Mouse (Mus musculus): ENCODE measurements at regions not wholly inside any gene's neighbourhood (a gene's known extent, or its start where the extent isn't known, plus 50 kb on each side); places are given as distances from the start of the nearest gene placed in this dataset.
A peak's percentile ranks its signal among the peaks of the same experiment; 100 is the strongest.
"Not testable (repeated sequence)": the region's sequence is repeated elsewhere in the genome, so short reads cannot be mapped to it uniquely, and the experiment has no call there.

DNA sequence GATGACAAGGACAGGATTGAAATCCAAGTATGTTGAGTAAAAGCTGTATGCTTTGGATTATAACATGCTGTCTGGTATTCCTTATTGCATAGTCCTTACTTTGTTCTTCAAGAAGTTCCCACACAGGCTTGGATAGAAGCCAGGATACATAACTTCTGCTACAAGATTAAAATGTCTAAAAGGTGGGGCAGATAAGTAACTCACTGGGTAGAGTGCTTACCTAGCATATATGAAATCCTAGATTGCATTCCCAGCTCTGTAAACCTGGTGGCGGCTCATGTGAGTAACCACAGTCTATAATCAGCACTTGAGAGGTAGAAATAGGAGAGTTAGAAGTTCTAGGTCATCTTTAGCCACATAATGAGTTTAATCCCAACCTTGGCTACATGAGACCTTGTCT lies 126.0 kb upstream of the Try4 start:
- Histone ChIP-seq H3K9me3 (replicated peaks) (no peaks in the 10 kb centered on the region), H3K4me3 (replicated peaks) (no peak overlapping the region), H3K4me1 (no peaks in the 10 kb centered on the region), H3K27me3 (no peaks in the 10 kb centered on the region), H3K4me2 (no peak overlapping the region), H3K9ac (no peak overlapping the region), H3K36me3 (no peaks in the 10 kb centered on the region), H3K27ac (no peak overlapping the region)
- 84% methylated on average over 1 of the region's 1 CpGs for WGBS
- no peak for ATAC-seq (replicated peaks; ENCODE audit: low FRiP score)

DNA sequence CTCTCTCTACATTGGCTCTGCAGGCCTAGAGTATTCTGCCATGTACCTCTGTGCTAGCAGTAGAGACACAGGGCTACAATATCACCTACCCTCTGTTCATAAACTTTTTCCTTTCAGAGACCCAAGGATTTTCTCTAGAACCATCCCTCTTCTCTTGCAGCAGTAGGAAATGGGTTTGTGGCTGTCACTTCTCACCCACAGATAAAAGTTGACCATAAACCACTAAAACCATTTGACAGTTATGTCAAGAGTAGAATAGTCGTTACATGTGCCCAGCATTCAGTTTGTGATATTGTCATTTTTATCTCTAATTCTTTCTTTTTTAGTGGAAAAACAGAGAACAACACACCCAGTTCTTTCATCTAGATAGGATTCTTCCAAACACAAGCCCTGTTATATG lies 128.2 kb upstream of the 2210010C04Rik start:
- 61% methylated on average over 1 of the region's 1 CpGs for WGBS
- H3K27me3 ChIP-seq: no peaks in the 10 kb centered on the region
- ATAC-seq (replicated peaks; ENCODE audit: low FRiP score): no peak
- no peak overlapping the region for H3K27ac ChIP-seq
- no peak overlapping the region for H3K4me3 ChIP-seq (replicated peaks)
- H3K36me3 ChIP-seq: no peaks in the 10 kb centered on the region
- H3K4me2 ChIP-seq: no peak overlapping the region
- no peaks in the 10 kb centered on the region for H3K9me3 ChIP-seq (replicated peaks)
- H3K9ac ChIP-seq: no peak overlapping the region
- H3K4me1 ChIP-seq: no peaks in the 10 kb centered on the region

DNA sequence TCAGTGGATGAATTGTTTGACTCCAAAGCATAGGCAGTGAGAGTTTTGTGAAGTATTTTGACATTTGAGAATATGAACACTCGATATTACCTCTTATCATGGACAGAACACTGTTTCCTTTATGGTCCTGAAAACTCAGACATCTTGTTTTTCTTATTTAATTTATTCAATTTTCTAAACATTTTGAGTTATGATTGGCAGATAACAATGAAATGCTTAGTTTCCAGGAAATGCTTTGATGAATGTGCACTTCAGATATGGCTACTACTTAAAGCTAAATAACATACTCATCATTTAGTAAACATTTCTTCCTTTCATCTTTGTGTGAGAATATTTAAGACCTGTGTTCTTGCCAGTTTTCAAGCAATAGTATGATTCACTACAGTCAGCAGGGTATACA lies 126.4 kb upstream of the 2210010C04Rik start:
- Histone ChIP-seq H3K4me1 (no peaks in the 10 kb centered on the region), H3K27ac (no peak overlapping the region), H3K36me3 (no peaks in the 10 kb centered on the region), H3K9ac (no peak overlapping the region), H3K4me3 (replicated peaks) (no peak overlapping the region), H3K4me2 (no peak overlapping the region), H3K9me3 (replicated peaks) (no peaks in the 10 kb centered on the region), H3K27me3 (no peaks in the 10 kb centered on the region)
- WGBS: 57% methylated on average over 1 of the region's 1 CpGs
- no peak for ATAC-seq (replicated peaks; ENCODE audit: low FRiP score)

DNA sequence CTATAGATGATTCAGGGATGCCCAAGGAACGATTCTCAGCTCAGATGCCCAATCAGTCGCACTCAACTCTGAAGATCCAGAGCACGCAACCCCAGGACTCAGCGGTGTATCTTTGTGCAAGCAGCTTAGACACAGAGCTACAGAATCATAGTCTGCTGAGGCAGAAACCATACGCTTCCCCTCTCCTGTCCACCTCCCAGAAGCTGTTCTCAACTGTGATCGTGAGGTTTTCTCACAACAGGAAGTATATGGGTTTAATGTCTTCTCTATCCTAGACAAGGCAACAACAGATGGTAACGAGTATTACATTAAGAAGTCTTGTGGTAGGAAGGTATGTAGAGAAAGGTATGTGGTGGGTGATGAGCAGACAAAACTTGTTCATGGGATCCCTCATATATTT lies 116.8 kb upstream of the 2210010C04Rik start:
- H3K4me1 ChIP-seq: no peaks in the 10 kb centered on the region
- no peaks in the 10 kb centered on the region for H3K9me3 ChIP-seq (replicated peaks)

DNA sequence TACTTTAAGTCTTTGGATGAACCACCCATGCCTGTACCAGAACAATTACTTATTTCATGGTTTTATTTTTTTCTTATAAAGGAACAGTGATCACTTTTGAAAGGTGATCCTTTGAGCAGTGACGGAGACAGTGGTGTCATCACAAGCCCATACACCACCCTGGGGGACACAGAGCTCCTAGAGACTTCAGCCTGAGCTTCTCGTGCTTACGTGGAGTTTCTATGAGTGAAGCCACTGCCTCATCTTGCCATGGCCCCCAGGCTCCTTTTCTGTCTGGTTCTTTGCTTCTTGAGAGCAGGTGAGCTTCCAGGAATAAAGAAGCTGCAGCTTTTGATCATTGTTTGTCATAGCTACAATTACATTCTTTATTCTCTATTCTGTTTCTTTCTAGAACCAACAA lies 116.2 kb upstream of the 2210010C04Rik start:
- H3K27me3 ChIP-seq: no peaks in the 10 kb centered on the region
- no peak overlapping the region for H3K4me3 ChIP-seq (replicated peaks)
- WGBS: 82% methylated on average over 3 of the region's 3 CpGs

More for the DNA sequence above, 116.8 kb upstream of the 2210010C04Rik start:
- Histone ChIP-seq H3K9ac (no peak overlapping the region), H3K4me3 (replicated peaks) (no peak overlapping the region), H3K4me2 (no peak overlapping the region), H3K27me3 (no peaks in the 10 kb centered on the region), H3K36me3 (no peaks in the 10 kb centered on the region), H3K27ac (no peak overlapping the region)
- no peak for ATAC-seq (replicated peaks; ENCODE audit: low FRiP score)
- 89% methylated on average over 7 of the region's 7 CpGs for WGBS

DNA sequence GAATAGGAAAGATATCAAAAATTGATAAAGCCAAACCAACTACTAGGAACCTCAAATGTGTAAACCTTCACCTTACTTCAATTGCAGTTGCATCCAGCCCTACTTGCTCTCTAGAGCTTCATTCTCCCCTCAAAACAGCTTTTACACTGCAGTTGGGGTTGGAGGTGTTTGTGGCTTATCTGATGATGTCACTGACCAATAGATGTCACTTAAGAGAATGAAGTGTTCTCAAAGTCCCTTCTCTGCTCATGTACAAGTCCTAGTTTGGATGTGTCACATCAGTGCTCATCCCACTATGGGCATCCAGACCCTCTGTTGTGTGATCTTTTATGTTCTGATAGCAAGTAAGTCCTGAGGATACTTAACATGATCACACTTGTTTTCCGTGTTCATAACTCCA lies 105.6 kb upstream of the 2210010C04Rik start:
- Histone ChIP-seq H3K36me3 (no peaks in the 10 kb centered on the region), H3K9me3 (replicated peaks) (no peaks in the 10 kb centered on the region), H3K27ac (no peak overlapping the region), H3K9ac (no peak overlapping the region), H3K4me3 (replicated peaks) (no peak overlapping the region), H3K4me1 (no peaks in the 10 kb centered on the region), H3K27me3 (no peaks in the 10 kb centered on the region), H3K4me2 (no peak overlapping the region)
- 92% methylated on average over 1 of the region's 1 CpGs for WGBS
- no peak for ATAC-seq (replicated peaks; ENCODE audit: low FRiP score)

More for the DNA sequence above, 116.2 kb upstream of the 2210010C04Rik start:
- no peak for ATAC-seq (replicated peaks; ENCODE audit: low FRiP score)
- no peak overlapping the region for H3K9ac ChIP-seq
- no peak overlapping the region for H3K27ac ChIP-seq
- no peaks in the 10 kb centered on the region for H3K36me3 ChIP-seq
- H3K4me2 ChIP-seq: no peak overlapping the region
- H3K4me1 ChIP-seq: no peaks in the 10 kb centered on the region
- no peaks in the 10 kb centered on the region for H3K9me3 ChIP-seq (replicated peaks)

DNA sequence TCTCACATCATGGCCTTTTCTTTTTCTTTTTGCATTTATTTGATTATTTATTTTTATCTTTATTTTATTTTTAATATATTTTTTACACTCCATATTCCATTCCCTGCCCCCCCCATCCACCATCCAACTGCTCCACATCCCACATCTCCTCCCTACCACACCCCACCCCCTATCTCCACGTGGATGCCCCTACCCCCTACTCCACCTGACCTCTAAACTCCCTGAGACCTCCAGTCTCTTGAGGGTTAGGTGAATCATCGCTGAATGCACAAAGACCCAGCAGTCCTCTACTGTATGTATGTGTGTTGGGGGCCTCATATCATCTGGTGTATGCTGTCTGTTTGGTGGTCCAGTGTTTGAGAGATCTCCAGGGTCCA lies 102.1 kb upstream of the 2210010C04Rik start:
- not testable (repeated sequence) for H3K9ac ChIP-seq; H3K27me3 ChIP-seq; H3K9me3 ChIP-seq (replicated peaks); H3K36me3 ChIP-seq; H3K4me1 ChIP-seq; H3K4me2 ChIP-seq; H3K27ac ChIP-seq; ATAC-seq (replicated peaks; ENCODE audit: low FRiP score); H3K4me3 ChIP-seq (replicated peaks)
- 46% methylated on average over 2 of the region's 2 CpGs for WGBS

DNA sequence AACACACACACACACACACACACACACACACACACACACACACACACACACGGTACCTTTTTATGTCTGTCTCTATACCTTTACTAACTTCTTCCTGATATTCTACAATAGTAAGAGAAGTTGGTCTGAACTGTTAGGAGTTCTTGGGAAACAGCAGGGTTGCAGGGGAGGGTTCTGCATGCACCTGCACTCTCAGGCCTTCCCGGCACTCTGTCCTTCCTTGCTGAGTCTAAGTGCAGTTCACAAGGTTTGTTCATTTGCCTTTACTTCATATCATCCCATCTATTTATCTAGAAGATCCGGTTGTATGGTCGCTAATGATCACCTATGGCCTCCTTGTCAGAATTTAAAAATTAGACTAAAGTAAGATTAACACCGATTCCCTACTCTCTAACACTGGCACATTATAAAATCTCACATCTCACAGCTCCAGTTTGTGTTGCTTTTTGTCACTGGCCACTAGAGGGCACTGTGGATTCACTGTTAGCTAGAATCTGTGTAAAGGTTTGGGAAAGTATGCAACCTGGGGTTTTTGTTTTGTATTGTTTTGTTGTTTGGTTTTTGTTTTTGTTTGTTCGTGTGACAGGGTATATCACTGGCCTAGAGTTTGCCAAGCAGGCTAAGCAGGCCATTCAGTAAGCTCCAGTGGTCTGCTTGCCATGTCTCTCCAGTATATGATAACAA lies 101.5 kb upstream of the 2210010C04Rik start:
- Histone ChIP-seq H3K27ac (no peak overlapping the region), H3K4me3 (replicated peaks) (no peak overlapping the region), H3K36me3 (no peaks in the 10 kb centered on the region), H3K4me2 (no peak overlapping the region), H3K9ac (no peak overlapping the region), H3K4me1 (no peaks in the 10 kb centered on the region), H3K27me3 (no peaks in the 10 kb centered on the region), H3K9me3 (replicated peaks) (no peaks in the 10 kb centered on the region)
- ATAC-seq (replicated peaks; ENCODE audit: low FRiP score): 0 out of 2 replicates have a peak, but pooled peaks have one; percentile 52
- 25% methylated on average over 6 of the region's 6 CpGs for WGBS

DNA sequence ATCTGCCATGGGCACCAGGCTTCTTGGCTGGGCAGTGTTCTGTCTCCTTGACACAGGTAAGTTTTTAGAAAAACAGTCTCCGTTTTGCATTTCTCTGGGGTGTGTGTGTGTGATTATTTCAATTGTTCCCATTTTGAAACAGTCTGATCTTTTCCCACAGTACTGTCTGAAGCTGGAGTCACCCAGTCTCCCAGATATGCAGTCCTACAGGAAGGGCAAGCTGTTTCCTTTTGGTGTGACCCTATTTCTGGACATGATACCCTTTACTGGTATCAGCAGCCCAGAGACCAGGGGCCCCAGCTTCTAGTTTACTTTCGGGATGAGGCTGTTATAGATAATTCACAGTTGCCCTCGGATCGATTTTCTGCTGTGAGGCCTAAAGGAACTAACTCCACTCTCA lies 99.9 kb upstream of the 2210010C04Rik start:
- Histone ChIP-seq H3K4me3 (replicated peaks) (no peak overlapping the region), H3K9me3 (replicated peaks) (no peaks in the 10 kb centered on the region), H3K9ac (no peak overlapping the region), H3K27me3 (no peaks in the 10 kb centered on the region), H3K4me1 (no peaks in the 10 kb centered on the region), H3K27ac (no peak overlapping the region), H3K36me3 (no peaks in the 10 kb centered on the region), H3K4me2 (no peak overlapping the region)
- ATAC-seq (replicated peaks; ENCODE audit: low FRiP score): no peak
- 65% methylated on average over 4 of the region's 4 CpGs for WGBS

DNA sequence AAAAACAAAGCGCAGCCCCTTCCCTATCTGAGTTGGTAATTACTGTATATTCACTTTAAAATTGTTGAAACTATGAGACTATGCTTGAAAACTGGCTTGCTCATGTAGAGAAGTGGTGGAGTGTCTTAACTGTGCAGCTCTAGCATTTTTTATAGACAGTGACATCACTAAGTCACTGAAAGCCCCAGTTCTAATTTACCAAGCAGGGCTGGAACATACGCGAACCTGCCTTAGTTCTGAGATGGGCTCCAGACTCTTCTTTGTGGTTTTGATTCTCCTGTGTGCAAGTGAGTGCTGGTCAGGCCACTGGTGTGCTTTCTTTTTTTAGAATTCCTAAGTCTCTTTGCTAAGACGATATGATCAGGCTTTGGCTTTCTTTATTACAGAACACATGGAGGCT lies 94.6 kb upstream of the 2210010C04Rik start:
- no peaks in the 10 kb centered on the region for H3K27me3 ChIP-seq
- H3K9me3 ChIP-seq (replicated peaks): no peaks in the 10 kb centered on the region
- no peak for ATAC-seq (replicated peaks; ENCODE audit: low FRiP score)
- no peak overlapping the region for H3K4me3 ChIP-seq (replicated peaks)
- no peak overlapping the region for H3K4me2 ChIP-seq
- no peaks in the 10 kb centered on the region for H3K36me3 ChIP-seq
- H3K4me1 ChIP-seq: no peaks in the 10 kb centered on the region
- WGBS: 87% methylated on average over 4 of the region's 4 CpGs
- no peak overlapping the region for H3K9ac ChIP-seq
- H3K27ac ChIP-seq: no peak overlapping the region

DNA sequence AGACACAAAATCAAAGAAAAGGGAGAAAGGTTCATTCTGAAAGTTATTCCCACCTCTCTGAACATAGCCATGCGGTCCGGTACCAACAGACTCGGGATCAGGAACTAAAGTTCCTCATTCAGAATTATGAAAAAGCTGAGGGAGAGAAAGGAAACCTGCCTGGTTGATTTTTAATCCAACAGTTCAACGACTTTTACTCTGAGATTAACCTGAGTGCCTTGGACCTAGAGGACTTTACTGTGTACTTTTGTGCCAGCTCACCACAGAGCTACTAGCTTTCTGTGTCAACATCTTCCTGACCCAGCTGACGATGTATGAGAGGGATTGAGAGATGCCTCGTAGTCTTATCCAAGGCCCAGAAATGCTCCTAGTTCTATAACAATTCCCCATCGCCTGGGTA lies 92.5 kb upstream of the 2210010C04Rik start:
- WGBS: 83% methylated on average over 7 of the region's 7 CpGs

DNA sequence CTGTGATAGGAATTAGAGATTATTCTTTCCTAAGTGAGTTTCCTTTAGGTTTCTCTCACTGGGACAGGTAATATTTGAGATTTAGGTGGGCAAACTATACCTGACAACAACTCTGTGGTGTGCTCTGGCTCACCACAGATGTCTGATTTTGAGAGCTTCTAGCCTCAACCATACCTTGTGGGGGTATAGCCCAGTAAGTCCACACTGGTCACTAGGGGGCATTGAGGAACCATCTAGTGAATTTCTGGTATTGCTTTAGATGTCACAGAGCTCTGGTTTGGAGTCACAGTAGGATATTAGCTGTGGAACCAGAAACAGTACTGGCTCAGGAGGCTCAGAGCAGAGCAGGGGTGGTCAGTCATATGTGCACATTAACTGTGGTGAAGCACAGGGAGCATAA lies 91.5 kb upstream of the 2210010C04Rik start:
- Histone ChIP-seq H3K9ac (no peak overlapping the region), H3K9me3 (replicated peaks) (no peaks in the 10 kb centered on the region), H3K4me1 (no peaks in the 10 kb centered on the region), H3K27me3 (no peaks in the 10 kb centered on the region), H3K4me2 (no peak overlapping the region), H3K4me3 (replicated peaks) (no peak overlapping the region), H3K27ac (no peak overlapping the region), H3K36me3 (no peaks in the 10 kb centered on the region)
- no peak for ATAC-seq (replicated peaks; ENCODE audit: low FRiP score)

More for the DNA sequence above, 92.5 kb upstream of the 2210010C04Rik start:
- Histone ChIP-seq H3K36me3 (no peaks in the 10 kb centered on the region), H3K9me3 (replicated peaks) (no peaks in the 10 kb centered on the region), H3K4me1 (no peaks in the 10 kb centered on the region), H3K27me3 (no peaks in the 10 kb centered on the region), H3K9ac (no peak overlapping the region), H3K4me2 (no peak overlapping the region), H3K27ac (no peak overlapping the region), H3K4me3 (replicated peaks) (no peak overlapping the region)
- no peak for ATAC-seq (replicated peaks; ENCODE audit: low FRiP score)

DNA sequence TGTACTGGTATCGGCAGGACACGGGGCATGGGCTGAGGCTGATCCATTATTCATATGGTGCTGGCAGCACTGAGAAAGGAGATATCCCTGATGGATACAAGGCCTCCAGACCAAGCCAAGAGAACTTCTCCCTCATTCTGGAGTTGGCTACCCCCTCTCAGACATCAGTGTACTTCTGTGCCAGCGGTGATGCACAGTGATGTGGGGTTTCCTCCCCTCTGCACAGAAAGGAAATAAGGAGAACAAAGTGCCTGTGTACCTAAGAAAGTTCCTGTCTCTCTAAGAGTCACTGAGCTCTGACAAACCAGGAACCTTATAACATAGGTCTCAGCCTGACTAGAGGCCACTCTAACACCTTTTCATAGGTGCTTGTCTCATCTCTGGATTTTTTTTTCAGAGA lies 86.3 kb upstream of the 2210010C04Rik start:
- WGBS: 87% methylated on average over 3 of the region's 3 CpGs

More for the DNA sequence above, 86.3 kb upstream of the 2210010C04Rik start:
- H3K9me3 ChIP-seq (replicated peaks): no peaks in the 10 kb centered on the region
- ATAC-seq (replicated peaks; ENCODE audit: low FRiP score): no peak
- H3K4me1 ChIP-seq: no peaks in the 10 kb centered on the region
- H3K27ac ChIP-seq: no peak overlapping the region
- no peaks in the 10 kb centered on the region for H3K36me3 ChIP-seq
- H3K27me3 ChIP-seq: no peaks in the 10 kb centered on the region
- no peak overlapping the region for H3K9ac ChIP-seq
- no peak overlapping the region for H3K4me3 ChIP-seq (replicated peaks)
- H3K4me2 ChIP-seq: no peak overlapping the region

Data from kidney, embryonic 15.5 days (tissue).